Mouse (Mus musculus): Measurements from ENCODE around the gene Hist1h4b. TPM values are rescaled to one million over a fixed set of nuclear protein-coding genes. Genes with fewer than 3 reads are reported as not detected.
"Not testable (repeated sequence)": the region's sequence is repeated elsewhere in the genome, so short reads cannot be mapped to it uniquely, and the experiment has no call there.

Hist1h4b gene
- total RNA-seq, 2 experiments from 2014 or later = 73.2 to 80.8 TPM

- intact Hi-C loops (cut with DNase I) = not testable (repeated sequence)
- DNase-seq (ENCODE audit: low spot score in 2 of 2) = peak; percentile 95 to 98
These were observed 4.6 kb upstream of the Hist1h4b start, which contains the start of gene Hist1h3b for GRCm38 (mm10) chr13:23752067-23752741. TSS of gene Hist1h3b (plus strand) at chr13:23752267.

GRCm38 (mm10) chr13:23752742-23753172 lies 4.1 kb upstream of the Hist1h4b start:
- intact Hi-C loops (cut with DNase I) = no loop called here
- no peak for DNase-seq (ENCODE audit: low spot score in 2 of 2)

GRCm38 (mm10) chr13:23753314-23754078 lies 3.3 kb upstream of the Hist1h4b start:
- no peak for DNase-seq (ENCODE audit: low spot score in 2 of 2)
- intact Hi-C loops (cut with DNase I) = no loop called here

GRCm38 (mm10) chr13:23755000-23755399 lies 1.8 kb upstream of the Hist1h4b start:
- no peak for DNase-seq (ENCODE audit: low spot score in 2 of 2)
- intact Hi-C loops (cut with DNase I) = no loop called here

- intact Hi-C loops (cut with DNase I) = no loop called here
- no peak for DNase-seq (ENCODE audit: low spot score in 2 of 2)
These were observed 479 bp downstream of the Hist1h4b start for GRCm38 (mm10) chr13:23757211-23757773.

GRCm38 (mm10) chr13:23757921-23758320 lies 1.1 kb downstream of the Hist1h4b start:
- intact Hi-C loops (cut with DNase I) = no loop called here
- no peak for DNase-seq (ENCODE audit: low spot score in 2 of 2)

GRCm38 (mm10) chr13:23759251-23759771 lies 2.5 kb downstream of the Hist1h4b start:
- DNase-seq (ENCODE audit: low spot score in 2 of 2) = no peak
- intact Hi-C loops (cut with DNase I) = no loop called here

- intact Hi-C loops (cut with DNase I) = no loop called here
- no peak for DNase-seq (ENCODE audit: low spot score in 2 of 2)
These were observed 3.1 kb downstream of the Hist1h4b start for GRCm38 (mm10) chr13:23759916-23760239.

- intact Hi-C loops (cut with DNase I) = no loop called here
These were observed 3.6 kb downstream of the Hist1h4b start for GRCm38 (mm10) chr13:23760240-23760971.

GRCm38 (mm10) chr13:23760972-23761864 lies 4.4 kb downstream of the Hist1h4b start, which contains the start of gene Hist1h4a:
TSS of gene Hist1h4a (minus strand) at chr13:23761230.
- peak; percentile 99 for DNase-seq (ENCODE audit: low spot score in 2 of 2)
- intact Hi-C loops (cut with DNase I) = no loop called here

More at GRCm38 (mm10) chr13:23760240-23760971, 3.6 kb downstream of the Hist1h4b start:
- peak in 1 of 2 experiments; percentile 48 for DNase-seq (ENCODE audit: low spot score in 2 of 2)

- peak; percentile 60 to 91 for DNase-seq (ENCODE audit: low spot score in 2 of 2)
- intact Hi-C loops (cut with DNase I) = not testable (repeated sequence)
These were observed 5.3 kb downstream of the Hist1h4b start, which contains the start of gene Hist1h3a for GRCm38 (mm10) chr13:23761871-23762821. TSS of gene Hist1h3a (minus strand) at chr13:23762386.

GRCm38 (mm10) chr13:23763242-23763585 lies 6.4 kb downstream of the Hist1h4b start:
- DNase-seq (ENCODE audit: low spot score in 2 of 2) = no peak
- intact Hi-C loops (cut with DNase I) = no loop called here

- DNase-seq (ENCODE audit: low spot score in 2 of 2) = peak; percentile 85 to 88
- intact Hi-C loops (cut with DNase I) = no loop called here
These were observed 6.9 kb downstream of the Hist1h4b start, which contains the start of gene Hist1h1a for GRCm38 (mm10) chr13:23763586-23764323. TSS of gene Hist1h1a (plus strand) at chr13:23763666.

GRCm38 (mm10) chr13:23764324-23765171 lies 7.7 kb downstream of the Hist1h4b start:
- intact Hi-C loops (cut with DNase I) = no loop called here

GRCm38 (mm10) chr13:23765172-23765513 lies 8.3 kb downstream of the Hist1h4b start:
- intact Hi-C loops (cut with DNase I) = no loop called here
- no peak for DNase-seq (ENCODE audit: low spot score in 2 of 2)

More at GRCm38 (mm10) chr13:23764324-23765171, 7.7 kb downstream of the Hist1h4b start:
- no peak for DNase-seq (ENCODE audit: low spot score in 2 of 2)

- DNase-seq (ENCODE audit: low spot score in 2 of 2) = no peak
- intact Hi-C loops (cut with DNase I) = no loop called here
These were observed 10.0 kb downstream of the Hist1h4b start for GRCm38 (mm10) chr13:23766772-23767171.
